Mouse (Mus musculus): ENCODE measurements around the gene Gnb2.
A peak's percentile ranks its signal among the peaks of the same experiment; 100 is the strongest.

Gene Gnb2

DNA sequence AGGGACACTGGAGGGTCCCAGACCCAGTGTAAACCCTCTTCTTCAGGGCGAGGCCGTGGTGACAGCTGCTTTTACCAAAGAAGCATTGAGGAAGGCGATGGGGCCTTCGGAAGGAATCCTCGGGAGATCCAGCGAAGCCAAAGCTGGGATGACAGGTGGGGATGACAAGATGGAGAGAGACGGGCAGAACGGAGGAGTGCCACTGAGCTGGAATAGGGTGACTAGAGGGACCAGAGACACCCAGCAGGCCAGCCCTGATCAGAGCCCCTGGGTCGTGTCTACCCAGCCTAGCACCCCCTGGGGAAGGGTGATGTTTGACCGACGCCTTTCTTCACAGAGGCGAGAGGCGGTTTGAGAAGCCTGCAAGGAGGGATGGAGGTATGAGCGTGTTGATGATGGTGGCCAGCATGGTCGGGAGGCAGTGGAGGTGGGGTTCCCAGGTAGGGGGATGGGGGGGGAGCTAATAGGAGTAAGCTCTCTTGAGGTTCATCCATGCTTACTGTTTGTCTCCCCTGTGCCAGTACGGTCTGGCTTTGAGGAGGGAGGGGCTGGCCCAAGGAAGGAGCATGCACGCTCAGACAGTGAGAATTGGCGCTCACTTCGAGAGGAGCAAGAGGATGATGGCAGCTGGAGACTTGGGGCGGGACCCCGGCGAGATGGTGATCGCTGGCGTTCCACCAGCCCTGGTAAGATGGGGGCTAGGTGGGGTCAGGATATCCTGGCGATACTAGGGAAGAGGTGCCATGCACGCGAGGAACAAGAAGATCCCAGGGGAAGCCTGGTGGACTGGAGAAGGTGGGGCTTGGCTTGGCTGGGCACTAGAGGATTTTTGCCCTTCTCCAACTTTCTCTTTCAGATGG lies 13.4 kb downstream of the Gnb2 start:
- DNase-seq, result no peak

DNA sequence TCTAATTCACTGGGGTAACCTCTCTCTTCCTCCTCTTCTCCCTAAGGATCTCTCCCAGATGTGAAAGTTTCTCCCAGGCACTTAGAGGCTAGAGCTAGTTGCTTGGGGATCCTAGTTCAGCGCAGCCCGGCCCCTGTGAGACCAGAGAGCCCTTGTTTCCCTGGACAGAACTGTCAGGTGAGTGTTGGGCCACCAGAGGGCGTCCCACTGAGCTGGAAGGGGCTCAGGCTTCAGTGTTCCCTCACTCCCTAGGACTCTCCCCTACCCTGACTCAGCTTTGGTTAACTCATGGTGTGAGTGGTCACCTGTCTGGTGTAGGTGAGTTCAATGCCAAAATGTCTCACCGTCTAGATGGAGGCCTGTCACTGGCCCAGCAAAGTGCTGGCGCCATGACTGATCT lies 14.9 kb downstream of the Gnb2 start, which contains the start of gene Gigyf1:
Gene Gigyf1 (plus strand): TSS at position 113 of the 400 bp plus-strand sequence.
- DNase-seq, result peak; percentile 59 to 74

DNA sequence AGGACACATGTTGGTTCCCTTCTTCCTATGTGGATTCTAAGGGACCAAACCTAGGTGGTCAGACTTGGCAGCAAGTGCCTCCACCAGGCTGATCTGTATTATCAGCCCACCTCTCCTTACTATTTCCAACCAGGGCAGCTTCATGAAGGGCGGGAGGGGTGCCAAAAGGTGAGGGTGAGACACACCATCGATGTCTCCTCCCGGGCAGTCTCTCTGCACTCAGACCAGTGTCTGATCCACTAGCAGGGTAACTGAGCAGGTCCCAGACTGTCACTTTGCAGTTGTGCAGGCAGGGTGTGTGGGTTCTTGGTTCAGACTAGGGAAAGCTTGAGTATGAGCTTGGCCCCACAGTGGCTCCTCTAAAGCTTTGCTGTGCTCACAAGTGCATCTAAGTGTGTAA lies 18.5 kb downstream of the Gnb2 start:
- DNase-seq, result no peak

DNA sequence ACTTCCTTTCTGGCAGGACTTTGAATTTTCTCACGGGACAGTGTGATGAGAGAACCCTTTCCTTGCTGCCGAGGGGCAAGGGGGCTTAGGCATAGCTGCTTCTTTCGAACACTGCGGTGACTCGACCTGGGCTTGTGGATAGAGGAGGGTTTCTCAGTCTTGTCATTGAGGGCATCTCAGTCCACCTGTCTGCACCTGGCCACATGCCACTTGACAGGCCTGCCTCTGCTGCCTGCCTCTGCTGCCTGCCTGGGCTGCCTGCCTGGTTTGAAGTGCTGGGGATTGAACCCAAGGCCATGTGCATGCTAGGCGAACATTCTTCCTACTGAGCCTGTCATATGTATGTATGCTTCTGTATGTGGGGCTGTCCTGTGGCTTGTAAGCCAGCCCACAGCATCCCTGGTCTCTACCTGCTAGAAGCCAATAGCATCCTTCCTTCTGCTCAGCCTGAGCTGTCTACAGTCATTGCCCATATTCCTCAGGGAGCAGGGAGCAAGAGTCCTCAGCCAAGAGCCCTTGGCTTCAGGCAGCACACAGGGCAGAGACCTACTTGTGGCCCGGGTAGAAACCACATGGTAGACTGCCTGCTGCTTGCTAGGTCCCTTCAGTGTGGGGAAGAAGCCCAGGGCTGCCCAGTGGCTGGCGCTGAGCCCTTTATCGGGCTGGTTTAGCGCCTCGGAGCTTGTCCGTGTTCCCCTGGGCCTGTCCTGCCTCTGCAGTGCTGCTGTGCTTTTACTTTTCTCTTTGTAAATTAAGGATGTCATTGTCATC lies 19.2 kb downstream of the Gnb2 start:
- peak; percentile 62 to 65 for DNase-seq

DNA sequence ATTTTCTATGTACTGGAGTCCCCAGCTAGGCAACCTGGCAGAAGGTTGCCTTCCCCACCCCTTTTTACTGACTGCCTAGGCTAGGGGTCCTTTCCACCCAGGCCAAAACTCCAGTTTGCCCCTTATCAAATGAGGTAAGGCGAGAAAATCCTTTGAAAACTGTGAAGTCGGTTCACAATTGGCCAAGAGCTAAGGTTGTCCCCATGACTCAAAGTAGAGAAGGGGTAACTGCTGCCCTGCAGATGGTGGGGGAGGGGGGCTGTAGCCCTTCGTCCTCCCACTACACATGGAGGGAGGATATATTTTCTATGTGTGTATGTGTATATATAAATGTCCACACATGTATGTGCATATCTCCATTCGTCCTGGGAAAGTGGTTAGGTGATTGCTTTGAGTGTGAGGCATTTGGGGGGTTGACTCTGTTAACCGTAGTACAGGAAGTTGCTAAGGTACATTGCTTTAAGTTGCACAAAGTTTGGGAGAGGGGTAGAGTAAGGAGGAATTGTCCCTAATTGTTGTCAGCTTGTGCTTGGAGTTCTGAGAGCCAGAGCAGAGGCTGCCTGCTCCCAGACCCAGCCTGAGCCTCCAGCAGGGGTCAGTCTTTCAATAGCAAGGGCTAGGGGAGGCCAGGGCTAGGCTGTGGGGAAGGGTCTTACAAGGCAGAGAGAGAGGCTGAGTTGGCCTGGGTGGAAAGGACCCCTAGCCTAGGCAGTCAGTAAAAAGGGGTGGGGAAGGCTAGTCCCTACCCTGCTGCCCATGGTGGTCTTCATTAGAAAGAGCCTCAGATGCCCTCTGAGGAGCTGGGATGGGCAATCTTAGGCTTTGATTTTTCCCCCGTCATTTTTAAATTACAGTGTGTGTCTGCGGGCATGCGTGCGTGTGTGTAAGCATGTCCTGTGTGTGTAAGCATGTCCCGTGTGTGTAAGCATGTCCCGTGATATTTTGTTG lies 20.2 kb downstream of the Gnb2 start:
- peak; percentile 85 to 86 for DNase-seq

DNA sequence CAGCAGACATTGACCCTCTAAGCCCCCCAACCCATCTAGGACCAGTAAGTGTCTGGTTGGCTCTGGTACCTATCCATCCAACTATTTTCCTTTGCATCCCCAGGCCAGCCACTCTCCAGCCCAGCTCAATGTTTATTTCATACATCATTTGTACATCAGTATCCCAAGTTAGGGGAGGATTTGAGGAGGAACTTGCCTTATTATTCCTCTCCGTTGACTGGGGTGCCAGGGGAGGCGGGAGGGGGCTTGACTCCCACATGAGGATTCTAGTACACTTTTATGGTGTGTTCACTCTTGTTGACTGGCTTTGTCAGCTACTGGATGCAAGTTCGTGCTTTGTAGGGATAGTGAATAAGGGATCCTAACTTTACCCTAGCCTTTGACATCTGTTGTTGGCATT lies 21.6 kb downstream of the Gnb2 start:
- no peak for DNase-seq

DNA sequence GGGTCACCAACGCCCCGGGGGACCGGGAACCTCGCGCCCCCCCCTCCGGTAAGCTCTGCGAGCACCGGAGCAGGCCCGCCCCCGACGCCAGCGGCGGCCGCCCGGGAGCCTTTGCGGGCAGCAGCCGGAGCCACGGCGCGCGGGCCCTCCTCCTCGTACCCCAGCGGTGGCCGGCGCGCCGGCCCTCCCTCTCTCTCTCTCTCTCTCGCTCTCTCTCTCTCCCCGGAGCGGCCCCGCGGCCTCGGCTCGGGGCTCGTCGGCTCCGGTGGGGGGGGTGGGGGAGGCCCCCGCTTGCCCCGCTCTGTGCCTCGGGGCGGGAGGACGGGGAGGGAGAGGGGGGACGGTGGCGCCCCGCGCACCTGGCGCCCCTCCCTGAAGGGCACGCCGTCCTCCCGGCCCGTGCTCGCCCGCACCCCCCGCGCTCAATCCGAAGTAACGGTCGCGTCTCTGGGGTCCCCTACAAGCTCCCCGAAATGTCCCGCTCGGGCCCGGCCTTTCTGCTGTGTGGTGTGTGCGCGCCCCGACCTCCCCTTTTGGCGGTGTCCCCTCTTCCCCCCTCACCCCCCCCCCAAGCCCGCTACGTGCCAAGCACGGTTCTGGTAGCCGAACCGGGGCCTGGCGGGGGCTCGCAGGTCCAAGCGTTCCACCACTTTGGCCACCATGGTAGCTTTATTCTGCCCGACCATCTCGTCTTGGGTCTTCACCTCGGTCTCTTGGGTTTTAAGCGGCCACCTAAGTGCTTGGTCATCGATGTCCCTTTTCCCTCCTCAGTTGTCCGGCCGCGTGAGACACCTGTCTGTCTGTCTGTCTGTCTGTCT lies 22.5 kb downstream of the Gnb2 start:
- peak; percentile 62 to 66 for DNase-seq

DNA sequence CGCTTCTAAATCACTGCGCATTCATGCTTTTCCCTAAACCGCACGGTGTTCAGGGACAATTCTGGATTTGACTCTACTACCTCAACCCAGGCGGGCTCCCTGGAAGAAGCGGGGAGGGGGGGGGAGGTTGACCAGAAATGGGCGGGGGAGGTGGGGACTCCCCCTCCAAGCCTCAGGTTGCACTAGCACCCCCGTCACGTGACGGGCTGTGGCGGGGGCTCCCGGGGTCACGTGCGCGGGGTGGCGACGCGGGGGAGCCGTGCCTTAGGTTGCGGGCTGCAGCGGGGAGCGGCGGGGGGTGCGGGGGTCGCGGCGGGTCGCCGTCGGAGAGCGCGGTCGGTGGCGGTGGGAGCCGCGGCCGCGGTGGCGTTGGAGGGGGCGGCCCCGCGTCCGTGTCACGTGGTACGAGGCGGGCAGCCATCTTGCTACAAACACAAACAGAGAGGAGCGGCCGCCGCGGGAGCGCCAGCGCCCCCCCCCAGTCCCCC lies 23.3 kb downstream of the Gnb2 start:
- peak; percentile 91 to 92 for DNase-seq

DNA sequence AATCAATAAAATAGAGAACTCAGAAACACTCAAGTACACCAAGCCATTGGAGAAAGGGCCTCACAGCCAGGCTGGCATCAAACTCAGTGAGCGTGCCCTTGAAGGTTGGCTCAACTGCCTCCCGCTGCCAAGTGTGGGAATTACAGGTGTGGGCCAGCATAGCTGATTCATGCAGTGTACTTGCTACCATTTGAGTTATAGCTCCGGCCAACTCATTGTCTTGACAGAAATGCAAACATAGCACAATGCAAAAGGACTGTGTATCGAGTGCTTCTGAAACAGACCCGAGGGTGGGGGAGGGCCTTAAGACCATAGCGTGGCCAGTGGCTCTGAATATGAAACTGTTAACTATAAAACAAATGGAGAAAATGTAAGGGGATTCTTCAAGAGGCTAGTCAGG lies 29.3 kb downstream of the Gnb2 start:
- DNase-seq, result peak in 1 of 2 experiments; percentile 53

DNA sequence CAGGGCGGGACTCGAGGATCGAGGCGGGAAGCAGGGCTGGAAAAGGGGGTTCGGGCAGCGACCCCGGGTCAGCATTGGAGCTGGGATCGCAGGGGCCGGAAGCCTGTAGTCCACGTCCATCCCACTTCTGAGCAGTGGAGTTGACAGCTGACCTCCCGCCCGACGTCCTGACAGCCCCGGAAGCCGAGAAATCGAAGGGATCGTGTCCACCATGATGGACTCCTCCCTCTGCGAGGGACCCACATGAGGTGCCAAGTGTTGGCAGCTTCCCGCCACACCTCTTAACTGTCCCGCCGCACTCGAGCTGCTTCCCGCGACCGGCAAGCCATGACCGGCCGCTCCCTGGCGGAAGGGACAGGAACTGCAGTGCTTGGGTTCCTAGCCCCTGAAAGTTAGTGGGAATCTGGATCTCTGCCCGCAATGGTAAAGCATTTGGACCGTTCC lies 30.6 kb downstream of the Gnb2 start:
- DNase-seq, result peak; percentile 95

DNA sequence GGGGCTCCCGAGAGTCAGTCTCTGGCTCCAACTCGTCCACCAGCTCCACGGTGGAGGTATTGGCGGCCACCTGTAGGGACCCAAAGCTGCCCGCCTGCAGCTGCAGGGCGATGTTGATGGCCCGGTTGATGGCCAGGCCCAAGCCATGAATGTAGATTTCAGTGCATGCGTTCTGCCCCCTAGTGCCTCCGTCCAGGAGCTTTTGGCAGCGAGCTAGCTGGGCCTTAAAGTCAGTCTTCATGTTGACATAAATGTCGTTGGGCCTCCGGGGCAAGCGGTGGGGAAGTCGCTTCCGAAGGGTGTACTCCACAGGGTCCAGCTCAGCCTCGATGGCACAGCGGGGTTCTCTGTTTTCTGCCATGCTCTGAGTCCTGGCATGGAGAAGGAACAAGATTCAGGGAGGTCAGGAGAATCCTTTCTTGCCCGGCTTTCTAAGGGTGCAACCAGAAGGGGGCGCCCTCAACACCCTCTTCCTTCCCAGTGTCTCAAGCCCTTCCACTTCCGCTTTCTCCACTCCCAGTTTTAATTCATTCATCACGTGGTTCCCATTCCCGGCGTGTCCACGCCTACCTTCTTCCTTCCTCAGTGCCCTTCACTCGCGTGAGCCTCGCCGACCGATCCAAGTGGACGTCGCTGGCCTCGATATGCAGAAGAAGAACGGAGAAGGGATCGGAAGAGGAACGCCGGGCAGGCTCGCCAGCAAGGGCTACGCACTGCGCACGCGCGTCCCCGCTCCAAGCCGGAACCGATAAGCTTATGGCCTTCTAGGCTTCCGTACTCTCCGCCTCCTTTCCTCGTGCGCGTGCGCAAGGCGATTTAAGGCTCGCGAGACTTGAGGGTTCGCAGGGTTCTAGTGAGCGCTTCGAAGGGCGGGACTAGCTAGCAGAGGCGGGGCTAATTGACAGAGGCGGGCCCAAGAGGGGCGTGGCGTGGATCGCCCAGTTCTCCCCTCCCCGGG lies 31.3 kb downstream of the Gnb2 start, which contains the start of gene Pop7:
Gene Pop7 (minus strand): TSS at position 810 of the 958 bp plus-strand sequence.
- DNase-seq, result peak; percentile 99 to 100

DNA sequence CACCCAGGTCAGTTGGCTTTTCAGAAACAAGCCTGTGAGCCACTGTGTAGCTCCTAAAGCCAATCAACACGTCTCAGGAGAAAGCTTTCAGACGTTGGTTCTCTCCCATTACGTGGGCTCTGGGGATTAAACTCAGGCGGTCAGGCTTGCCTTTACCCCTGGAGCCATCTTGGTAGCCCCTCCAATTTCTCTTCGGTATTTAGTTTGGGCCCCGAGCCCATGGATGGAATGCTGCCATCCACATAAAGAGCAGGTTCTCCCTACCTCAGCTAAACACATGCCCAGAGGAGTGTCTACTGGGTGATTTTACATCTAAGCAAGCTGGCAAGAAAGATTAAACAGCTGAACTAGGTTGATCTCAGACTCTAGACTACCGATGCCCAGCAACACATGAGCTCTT lies 33.1 kb downstream of the Gnb2 start:
- DNase-seq, result no peak

DNA sequence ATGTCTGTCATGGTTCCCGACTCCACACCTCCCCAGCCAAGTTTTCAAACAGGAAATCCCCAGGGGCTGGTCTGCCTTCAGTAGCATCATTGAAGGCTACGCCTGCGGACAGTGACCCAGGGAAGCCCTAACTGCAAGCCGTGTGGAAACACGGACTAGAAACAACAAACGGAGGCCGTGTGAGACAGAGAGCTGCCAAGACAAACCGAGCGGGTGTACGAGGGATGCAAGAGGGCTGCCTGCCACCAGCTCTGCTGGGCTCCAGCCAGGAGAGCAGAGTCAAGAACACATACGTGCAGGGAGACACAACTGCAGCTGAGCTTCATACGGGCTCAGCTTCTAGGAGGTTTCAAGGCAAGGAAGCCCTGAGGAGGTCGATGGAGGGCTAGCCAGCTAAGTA lies 39.5 kb downstream of the Gnb2 start:
- DNase-seq, result peak; percentile 47 to 60

DNA sequence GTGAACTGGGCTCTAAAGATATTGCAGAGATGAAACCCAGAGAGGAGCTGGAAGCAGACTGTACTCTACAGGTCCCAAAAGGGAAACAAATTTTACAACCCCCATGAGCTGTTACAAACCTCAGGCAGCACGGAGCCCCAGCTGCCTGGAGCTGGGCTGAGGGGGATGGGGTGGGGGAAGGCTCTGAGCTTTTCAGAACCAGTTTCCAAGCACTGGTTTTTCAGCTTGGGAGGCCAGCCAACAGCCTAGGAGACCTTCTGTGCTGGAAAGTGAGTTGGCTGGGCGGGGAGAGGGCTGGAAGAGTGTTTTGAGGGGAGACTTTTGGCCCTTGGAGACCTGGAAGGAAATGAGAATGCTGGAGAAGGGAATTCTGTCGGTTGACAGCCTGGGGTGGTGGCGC lies 41.8 kb downstream of the Gnb2 start:
- DNase-seq, result peak; percentile 74 to 82

DNA sequence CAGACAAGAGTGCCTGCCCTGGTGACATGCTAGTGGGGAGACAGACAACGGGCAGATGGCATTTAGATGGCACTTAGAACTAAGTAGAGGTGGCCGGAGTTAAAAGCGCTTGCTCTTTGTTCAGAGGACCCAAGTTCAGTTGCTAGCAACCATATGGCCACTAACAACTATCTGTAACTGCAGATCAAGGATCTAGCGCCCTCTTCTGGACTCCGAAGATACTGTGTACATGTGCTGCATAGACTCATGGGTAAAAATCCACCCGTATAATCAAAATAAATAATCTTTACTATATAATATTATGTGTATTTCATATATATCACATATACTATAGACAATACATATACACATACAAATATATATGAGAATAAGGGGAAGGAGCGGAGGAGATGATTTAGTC lies 45.7 kb downstream of the Gnb2 start:
- DNase-seq, result peak in 1 of 2 experiments; percentile 48

DNA sequence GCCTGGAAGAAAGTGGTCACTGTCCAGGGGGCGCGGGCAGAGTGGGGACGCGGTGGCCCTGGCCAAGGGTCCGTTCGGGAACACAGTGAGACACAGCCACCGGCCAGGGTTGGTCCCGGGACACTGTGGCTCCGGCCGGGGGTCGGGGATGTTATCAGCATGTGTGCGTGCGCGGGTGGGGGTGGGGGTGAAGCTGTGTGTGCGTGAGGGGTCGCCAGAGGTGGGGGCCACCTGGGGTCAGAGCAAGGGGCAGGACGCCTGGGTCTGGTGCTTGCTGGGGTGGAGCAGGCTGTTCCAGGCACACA lies 47.5 kb downstream of the Gnb2 start:
- no peak for DNase-seq

DNA sequence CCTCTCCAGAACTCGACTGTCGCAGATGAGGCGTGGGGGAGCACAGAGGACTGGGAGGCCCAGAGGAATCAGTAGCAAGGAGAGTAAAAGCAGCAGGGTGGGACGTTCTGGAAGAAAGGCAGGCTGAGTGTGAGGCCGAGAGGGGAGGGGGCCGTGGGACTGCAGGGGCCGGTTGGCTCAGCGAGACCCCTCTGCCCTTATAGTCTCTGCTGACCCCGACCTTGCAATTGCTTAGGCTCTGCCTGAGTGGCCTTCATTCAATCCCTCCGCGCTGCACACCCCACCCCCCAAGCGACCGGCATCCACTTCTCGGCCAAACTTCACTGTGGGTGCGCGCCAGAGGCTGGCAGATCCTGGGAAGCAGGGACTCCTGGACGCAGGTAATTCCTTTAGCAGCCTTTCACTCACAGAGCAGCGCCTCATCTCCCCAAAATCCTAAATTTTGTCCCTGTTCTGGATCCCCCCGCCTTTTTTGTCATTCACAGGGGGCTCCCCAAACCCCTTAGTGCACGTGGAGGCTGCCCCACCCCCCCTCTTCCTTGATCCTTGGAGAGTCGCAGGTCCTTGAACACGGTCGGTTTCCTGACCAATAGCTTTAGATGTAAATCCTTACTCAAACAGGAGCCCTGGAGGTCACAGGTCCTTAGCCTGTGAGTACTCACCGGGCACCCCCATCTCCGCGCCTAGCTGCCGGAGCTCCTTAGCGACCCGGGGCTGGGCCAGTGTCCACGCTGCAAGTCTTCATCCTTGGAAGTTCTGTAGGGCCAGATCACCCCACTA lies 48.0 kb downstream of the Gnb2 start:
- DNase-seq, result no peak

DNA sequence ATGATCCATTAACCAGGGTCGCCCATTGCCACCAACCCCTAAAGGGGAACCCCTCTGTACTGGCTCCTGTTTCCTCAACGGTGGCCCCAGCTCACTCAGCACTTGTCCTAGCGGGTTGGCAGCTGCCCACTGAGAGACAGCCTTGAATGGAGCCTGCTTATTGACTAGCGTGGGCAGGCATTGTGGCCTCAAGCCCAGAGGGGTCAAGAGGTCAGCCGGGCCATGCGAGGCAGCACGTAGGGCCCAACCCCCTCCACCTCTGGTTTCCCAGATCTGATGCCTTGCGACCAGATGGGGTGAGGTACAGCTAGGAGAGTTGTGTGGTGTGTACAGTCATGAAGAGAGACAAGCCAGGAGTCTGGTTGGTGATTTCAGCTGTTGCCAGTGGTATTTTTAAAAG lies 51.4 kb downstream of the Gnb2 start:
- DNase-seq, result peak; percentile 55 to 57

DNA sequence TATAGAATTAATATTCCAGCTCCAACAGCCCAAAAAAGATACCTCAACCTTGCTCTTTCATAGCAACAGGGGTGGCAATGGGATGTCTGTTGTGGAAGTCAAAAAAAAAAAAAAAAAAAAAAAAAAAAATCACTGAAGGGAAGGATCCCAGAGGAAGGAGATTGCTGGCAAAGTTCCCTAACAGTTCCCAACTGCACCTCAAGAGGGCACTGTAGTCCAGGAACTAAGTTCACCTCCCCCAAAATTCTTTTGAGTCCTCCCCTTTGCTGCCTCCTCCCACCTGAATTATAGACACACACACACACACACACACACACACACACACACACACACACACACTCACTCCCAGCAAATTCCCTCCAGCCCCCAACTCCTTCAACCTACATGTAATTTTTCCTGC lies 52.2 kb downstream of the Gnb2 start:
- DNase-seq, result peak; percentile 90 to 94
